Mouse (Mus musculus) spleen, postnatal 14 days (tissue): ENCODE measurements around the gene Krt25.

Experiments
- DNase-seq, 2 experiments: peaks; one replicate each; pipeline ENCODE4 v3.0.0; 2021 to 2022; ENCODE audit warnings: low spot score in 2 of 2

Krt25 gene

DNA sequence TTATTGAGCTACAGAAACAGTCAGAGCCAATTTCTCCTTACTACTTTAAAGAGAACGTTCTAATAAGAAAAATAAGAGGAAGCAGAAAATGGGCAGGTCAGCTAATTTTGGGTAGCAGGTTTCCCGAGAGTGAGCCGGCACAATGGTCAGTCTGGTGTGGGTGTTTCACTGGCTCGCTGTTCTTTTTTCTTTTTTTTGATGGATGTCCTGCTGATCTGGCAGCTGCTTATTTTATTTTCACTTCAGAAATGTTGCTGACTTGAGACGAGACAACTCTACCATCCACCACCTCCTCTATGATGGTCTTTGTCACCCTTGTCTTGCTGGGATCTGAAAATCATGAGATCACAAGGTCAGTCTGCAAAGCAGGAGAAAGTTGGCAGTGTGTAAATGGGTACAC, 42.8 kb downstream of the Krt25 start:
- DNase-seq = no peak

DNA sequence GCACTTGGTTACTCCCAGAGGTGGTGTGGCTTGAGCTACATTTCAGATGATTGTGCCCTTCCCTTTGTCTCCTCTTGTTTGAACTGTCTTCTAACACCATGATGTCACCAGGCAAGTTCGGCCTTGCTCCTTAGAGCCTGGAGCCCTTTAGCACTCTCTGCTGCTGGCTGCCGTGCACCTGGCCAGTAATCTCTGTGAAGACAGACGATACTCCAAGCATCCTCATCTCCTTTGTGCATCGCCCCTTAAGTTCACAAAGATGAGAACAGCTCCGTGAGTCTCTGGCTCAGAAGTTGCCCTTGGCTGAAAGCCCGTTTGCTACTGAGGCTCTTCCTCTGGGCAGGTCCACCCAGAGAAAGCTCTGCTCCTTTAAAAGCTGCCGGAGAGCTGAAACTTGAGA, 46.0 kb downstream of the Krt25 start:
- no peak for DNase-seq

GRCm38 (mm10) chr11:99275624-99276023, 47.1 kb downstream of the Krt25 start:
- DNase-seq = no peak

DNA sequence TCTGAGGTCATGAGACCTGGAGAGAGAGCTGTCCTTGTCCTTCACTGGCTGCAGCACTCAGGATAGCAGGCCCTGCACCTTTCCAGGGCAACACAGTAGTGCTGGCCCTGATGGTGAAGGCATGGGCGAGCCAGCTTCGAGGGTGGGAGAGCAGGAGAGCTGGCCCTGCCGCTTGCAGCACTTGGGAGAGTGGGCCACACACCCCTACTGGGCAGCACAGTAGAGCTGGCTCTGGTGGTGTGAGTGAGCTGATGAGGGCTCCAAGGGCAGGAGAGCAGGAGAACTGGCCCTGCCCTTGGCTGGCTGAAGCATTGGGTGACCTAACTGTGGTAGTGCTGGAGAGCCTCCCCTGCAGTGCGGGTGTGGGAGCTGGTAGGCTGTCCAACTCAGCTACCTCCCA, 50.0 kb downstream of the Krt25 start:
- DNase-seq = no peak

- DNase-seq = no peak
Observed at GRCm38 (mm10) chr11:99269192-99269591, 53.6 kb downstream of the Krt25 start.

DNA sequence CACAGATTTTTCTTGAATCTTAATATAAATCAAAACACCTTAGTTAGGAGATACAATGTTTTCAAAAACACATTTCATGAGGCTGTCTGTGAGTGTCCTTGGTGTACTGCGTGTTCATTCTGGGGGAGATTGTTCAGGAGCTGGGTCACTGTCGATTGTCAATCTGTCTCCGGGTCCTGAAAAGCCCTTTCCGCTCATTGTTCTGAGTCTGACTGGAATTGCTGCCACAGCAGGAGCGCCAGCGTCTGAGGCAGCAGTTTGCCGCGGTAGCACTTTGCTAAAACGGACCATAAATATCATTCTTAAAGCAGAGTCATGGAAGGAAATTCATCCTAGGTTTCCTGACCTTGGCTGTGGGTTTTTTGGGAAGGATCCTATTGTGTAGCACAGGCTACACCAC, 57.0 kb downstream of the Krt25 start:
- DNase-seq = no peak
